Mouse (Mus musculus): ENCODE measurements at regions not wholly inside any gene's neighbourhood (a gene's known extent, or its start where the extent isn't known, plus 50 kb on each side); places are given as distances from the start of the nearest gene placed in this dataset.

DNA sequence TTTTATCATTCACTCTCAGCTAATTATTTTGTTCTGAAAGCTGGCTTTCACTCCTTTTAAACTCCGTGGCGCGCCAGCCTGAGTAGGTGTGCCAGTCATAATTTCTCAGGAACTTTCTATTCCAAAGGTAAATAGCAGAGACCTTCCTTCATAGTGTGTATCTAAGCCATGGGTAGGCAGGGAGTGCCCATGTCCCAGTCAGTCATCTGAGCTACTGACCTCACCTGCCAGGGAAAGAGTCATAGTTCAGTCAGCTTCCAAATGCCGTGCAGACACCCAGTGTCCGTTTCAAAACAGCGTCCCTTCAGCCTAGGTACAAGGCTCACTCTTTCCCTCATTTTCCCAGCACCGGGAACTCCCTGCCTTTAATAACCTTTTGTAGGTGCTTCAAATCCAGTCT, 269.7 kb downstream of the Gm19410 start:
- TF ChIP-seq CTCF (conservative IDR thresholded peaks at IDR 0.05; ENCODE audit: insufficient read depth, insufficient read length, low read depth, low read length) (no peak), POLR2A (IDR thresholded peaks at IDR 0.05; ENCODE audit: low read depth, low read length) (no peak)
